Mouse (Mus musculus): ENCODE measurements around the gene Ano6.
A peak's percentile ranks its signal among the peaks of the same experiment; 100 is the strongest.

DNA sequence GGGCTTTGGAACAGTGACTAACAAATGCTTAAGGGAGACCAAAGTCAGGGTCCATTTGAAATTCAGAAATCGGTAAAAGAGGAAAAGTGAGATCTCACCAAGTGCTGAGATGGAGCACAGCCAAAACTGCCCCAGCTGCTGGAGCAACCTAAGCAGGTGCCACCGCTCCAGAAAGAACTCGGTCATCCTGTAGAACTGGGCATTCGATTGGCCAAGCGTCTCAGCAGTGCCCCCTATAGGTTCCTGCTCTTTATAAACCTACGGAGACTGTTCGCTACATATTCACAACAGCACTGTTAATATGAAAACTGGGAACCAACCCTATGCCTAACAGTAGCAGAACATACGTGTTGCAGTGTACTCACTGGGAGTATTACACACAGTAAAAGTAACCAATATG lies 180.7 kb downstream of the Ano6 start:
- no peak for TF ChIP-seq POLR2A (IDR thresholded peaks at IDR 0.05; ENCODE audit: low read depth, low read length)
- peak; percentile 15; the same call in 1 of the 2 replicates for TF ChIP-seq CTCF (IDR thresholded peaks at IDR 0.05; ENCODE audit: extremely low read depth, insufficient read depth, insufficient read length, insufficient replicate concordance)

Measured in spleen, adult 2 months (tissue).